Mouse (Mus musculus) testis, postnatal 10 days (tissue): ENCODE measurements around the gene Alg1.

Experiments
- DNase-seq: peaks from one replicate; pipeline ENCODE4 v3.0.0; 2021; ENCODE audit warnings: low spot score

Alg1 gene

DNA sequence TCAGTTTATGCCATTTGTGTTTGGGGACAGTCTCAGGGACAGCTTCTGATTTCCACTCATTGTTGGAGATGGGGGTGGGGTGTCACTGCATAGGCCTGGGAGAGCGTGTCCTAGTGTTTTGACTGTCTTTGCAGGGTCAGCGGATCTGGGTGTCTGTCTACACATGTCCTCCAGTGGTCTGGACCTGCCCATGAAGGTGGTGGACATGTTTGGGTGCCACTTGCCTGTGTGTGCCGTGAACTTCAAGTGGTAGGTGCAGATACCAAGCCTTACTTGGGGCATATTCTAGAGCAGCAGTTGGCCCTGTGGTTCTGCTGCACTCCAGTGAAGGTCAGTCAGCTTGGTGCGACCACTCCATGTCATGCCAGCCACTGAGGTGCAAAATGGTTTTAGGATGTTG is 8.9 kb downstream of the Alg1 start:
- no peak for DNase-seq

DNA sequence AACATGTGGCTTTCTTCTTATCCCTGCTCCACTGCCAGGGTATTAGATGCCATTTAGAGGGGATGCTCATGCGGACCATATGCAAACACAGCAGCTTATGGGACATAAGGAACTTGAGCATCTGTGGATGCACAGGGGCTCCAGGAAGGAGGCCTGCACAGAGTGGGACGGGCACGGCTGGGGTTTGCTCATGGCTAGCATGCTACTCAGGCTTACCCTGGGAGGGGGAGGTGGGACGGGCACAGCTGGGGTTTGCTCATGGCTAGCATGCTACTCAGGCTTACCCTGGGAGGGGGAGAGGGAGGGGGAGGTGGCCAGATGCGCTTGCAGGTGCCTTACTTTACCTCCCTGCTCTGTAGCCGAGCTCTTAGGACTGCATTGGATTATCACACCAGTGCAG is 9.5 kb downstream of the Alg1 start:
- no peak for DNase-seq

DNA sequence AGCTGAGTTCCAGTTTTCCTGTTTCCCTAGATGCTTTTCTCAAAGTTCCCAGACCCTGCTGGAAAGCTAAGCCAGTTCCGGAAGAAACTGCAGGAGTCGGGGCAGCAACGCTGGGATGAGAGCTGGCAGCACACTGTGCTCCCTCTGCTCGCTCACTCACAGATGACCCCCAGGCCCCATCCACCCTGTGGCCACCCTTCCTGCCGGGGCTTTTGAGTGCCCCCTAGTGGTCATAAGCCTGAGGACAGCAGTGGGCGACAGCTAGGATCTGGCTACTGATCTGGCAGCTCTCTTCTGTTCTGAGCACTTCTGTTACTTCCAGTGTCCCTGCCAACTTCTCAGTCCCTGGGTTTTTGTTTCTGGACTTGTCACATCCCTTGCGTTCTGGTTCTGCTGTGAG is 11.0 kb downstream of the Alg1 start:
- DNase-seq: peak; percentile 84

- no peak for DNase-seq
Observed at GRCm38 (mm10) chr16:5250891-5251290, 17.5 kb downstream of the Alg1 start.

GRCm38 (mm10) chr16:5252260-5252659 is 18.8 kb downstream of the Alg1 start:
- DNase-seq: no peak

DNA sequence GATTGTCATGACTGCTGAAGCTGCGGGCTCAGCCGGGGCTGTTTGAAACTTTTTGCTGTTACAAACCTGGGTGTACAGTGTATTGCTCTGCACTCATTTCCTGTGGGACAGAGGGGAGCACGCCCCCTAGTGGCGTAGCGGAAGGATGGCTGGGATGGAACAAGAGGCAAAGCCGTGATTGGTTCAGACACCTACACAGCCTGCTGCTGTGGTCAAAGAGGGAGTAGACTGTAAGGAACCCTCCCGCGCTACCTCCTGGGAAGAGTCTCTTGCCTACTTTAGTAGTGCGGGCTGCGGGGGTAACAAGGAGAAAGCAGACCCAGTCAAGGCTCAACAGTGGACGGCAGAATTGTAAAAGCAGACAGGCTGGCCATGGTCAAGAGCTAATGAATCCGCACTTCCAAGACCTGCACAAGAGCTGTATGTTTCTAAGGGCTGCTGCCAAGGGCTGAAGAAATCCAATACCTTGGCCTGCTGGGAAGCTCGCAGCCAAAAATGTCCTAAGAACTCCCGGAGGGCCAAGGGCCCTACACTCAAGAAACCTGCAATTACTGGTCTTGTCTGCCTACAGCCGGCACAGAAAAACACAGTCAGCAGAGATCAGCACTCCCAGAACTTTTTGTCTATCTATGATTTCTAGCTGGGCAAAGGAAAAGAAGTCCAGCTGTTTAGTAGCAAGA is 21.1 kb downstream of the Alg1 start:
- DNase-seq: peak; percentile 89

DNA sequence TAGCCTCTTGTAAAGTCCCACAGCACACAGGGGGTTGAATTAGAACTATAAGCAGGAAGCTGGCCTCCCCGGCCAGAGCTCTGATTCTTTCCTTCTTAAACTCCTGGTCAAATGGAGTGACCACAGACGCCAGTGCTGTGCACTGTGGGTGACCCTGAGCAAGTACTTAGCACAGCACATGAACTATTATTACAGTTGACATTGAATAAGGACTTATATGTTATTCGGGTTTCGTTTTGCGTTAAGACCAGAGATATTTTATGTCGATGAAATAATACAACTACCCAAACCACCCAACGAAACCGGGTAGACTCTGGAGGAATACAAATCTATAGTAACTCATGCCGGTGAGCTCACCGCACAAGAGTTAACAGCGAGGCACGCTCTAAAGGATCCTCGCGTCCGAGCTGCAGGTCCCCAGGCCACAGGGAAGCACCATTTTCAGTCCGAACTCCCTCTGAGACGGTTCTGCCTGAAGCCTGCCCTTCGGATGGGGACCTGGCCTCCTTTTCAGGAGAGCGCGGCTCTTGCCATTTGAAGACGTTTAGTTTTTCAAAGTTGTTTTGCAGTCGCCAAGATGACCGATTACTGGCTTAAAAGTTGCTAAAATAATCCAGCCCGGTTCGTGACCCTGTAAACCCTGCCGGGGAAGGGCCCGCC is 21.8 kb downstream of the Alg1 start:
- no peak for DNase-seq

DNA sequence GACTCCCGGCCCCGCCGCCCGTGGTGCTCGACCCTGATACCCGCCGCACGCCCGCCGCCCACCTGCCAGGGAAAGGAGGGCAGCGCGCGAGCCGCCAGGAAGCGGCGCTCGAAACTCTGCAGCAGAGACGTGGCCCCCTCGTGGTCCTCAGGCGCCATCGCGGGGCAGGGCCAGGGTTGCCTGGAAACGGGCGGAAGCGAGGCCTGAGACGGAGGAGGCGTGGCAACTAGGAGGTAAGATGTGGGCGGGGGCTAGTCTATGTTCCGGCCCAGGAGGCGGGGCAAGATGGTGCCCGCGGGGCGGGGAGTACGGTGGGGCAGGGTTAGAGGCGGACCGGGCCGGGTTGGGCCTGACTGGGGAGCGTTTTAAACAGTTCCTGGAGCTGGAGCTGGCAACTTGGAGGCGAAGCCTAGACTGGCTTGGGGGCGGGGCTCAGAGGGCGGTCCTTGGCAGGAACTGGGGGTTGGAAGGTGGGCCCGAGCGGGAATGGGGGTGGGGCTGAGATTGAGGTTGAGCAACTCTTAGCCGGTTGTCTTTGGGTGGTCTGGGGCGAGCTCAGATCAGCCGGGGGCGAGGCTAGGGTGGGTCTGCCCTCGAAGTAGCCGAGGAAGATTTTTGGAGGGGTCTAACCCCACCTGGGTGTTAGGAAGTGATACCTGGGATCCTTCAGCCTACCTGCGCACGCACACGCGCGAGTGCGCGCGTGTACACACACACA is 22.5 kb downstream of the Alg1 start, which contains the start of gene Eef2kmt:
TSS of gene Eef2kmt (minus strand) at position 205 of the 718 bp plus-strand sequence.
- DNase-seq: peak; percentile 99

GRCm38 (mm10) chr16:5263156-5263555 is 29.7 kb downstream of the Alg1 start:
- no peak for DNase-seq

GRCm38 (mm10) chr16:5263926-5264325 is 30.5 kb downstream of the Alg1 start:
- no peak for DNase-seq

DNA sequence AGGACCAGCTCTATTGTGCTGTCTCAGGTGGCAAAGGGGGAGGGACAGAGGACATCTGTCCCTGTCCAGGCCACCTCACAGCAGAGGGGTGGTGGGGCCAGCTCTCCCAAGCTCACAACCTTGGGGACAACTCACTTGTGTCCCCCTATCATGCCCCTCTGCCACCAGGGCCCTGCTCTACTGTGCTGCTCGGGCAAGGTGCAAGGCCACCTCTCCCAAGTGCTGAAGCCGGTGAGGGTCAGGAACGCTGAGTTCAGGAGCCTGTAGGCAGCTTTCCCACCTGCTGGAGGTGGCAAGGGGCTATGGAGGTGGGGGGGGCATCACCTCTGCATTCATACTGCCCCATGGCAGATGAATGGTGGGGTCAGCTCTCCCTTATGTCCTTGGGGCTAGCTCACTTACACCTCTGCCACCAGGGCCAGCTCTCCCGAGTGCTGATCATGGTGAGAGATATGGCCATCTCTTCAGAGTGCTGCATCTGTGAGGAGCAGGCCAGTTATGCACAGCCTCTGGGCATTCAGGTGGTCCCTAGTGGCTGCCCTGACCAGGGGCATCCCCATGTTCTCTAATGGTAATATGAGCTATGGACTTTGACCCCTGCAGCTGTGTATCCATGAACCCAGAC is 38.1 kb downstream of the Alg1 start:
- peak; percentile 40 for DNase-seq

GRCm38 (mm10) chr16:5272371-5272770 is 39.0 kb downstream of the Alg1 start:
- peak; percentile 27 for DNase-seq

DNA sequence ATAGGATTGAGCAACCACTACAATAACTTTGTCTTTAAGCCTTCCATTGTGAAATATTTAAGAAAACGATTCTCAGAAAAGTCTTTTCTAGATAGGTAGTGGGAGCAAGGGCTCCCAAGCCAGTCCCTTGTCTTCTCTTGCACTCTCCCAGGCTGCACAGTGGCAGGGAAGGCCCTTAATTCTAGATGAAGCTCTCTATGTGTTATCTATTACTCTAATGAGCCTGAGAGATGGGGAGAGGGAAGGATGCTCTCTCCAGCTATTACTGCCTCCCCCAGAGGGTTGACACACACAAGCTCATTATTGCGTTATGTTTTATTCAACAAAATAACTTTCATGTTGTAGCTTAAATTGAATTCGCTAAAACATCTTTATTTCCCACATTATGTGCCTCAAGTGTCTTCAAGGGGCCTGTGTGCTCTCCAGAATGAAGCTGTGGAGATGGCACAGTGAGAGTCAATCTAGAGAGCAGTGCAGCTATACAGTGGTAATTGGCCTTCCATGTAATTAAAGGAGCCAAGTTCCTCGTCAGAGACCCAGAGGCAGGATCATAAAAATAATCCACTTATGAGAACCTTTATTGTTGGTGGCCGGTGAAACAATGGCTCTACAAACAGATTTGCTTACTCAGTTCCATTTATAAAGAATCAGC is 46.3 kb downstream of the Alg1 start:
- DNase-seq: no peak

DNA sequence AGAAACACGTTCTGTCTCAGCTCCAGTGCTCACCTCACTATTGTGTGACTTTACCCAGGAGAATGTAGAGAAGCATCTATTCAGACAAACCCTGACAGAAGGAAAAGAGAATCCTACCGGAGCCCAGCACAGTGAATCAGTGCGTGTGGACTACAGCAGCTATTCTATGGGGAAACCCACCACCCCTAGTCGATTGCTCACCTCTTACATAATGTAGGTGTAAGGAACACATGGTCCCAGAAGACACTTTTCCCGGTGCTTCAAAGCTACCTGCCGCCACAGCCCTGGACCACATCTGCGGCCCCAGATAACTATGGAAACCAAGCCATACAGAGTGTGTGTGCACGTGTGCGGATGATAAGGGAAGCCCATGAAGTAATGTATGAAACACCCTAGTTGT is 49.3 kb downstream of the Alg1 start:
- DNase-seq: no peak

GRCm38 (mm10) chr16:5285376-5285775 is 52.0 kb downstream of the Alg1 start:
- no peak for DNase-seq
